Mouse (Mus musculus) small intestine, adult 2 months (tissue): ENCODE measurements around the gene Sptbn4. TPM values are rescaled to one million over a fixed set of nuclear protein-coding genes. Genes with fewer than 3 reads are reported as not detected.

ENCODE experiments used
- H3K27ac ChIP-seq: fragments of 200-500 bp; 2 replicates; pipeline ENCODE4 v1.5.1; 2012; ENCODE audit warnings: low read depth, low read length, control low read depth, inconsistent platforms; ENCODE audit not compliant: insufficient read depth
- H3K27me3 ChIP-seq: fragments of 200-500 bp; 2 replicates; pipeline ENCODE4 v1.6.1; 2012; ENCODE audit warnings: mild to moderate bottlenecking, moderate library complexity, low read length, inconsistent platforms; ENCODE audit not compliant: control insufficient read depth, insufficient read depth
- H3K36me3 ChIP-seq: fragments of 200-500 bp; 2 replicates; pipeline ENCODE4 v1.6.1; 2012; ENCODE audit warnings: mild to moderate bottlenecking, low read length, control low read depth, inconsistent platforms; ENCODE audit not compliant: control insufficient read depth, insufficient read depth
- H3K4me1 ChIP-seq: fragments of 200-500 bp; 2 replicates; pipeline ENCODE4 v1.6.1; 2012; ENCODE audit warnings: low read length, inconsistent platforms, mixed read lengths; ENCODE audit not compliant: control insufficient read depth, insufficient read depth, insufficient read length
- H3K4me3 ChIP-seq: fragments of 200-500 bp; 2 replicates; pipeline ENCODE4 v1.5.1; 2012; ENCODE audit warnings: low read depth, mild to moderate bottlenecking, control low read depth, inconsistent platforms, low read length, moderate library complexity
- CTCF ChIP-seq: fragments of 200-500 bp; IDR thresholded peaks from 2 replicates; pipeline ENCODE4 v1.5.1; 2012; ENCODE audit warnings: low read depth, mild to moderate bottlenecking, control low read depth, inconsistent platforms, low read length, moderate library complexity, mixed read lengths; ENCODE audit not compliant: insufficient replicate concordance, insufficient read length; ENCODE audit errors: extremely low read depth
- POLR2A ChIP-seq: fragments of 200-500 bp; IDR thresholded peaks from 2 replicates; pipeline ENCODE4 v1.6.1; 2012; ENCODE audit warnings: low read depth, mild to moderate bottlenecking, control low read depth, inconsistent platforms, low read length, moderate library complexity
- WGBS: fragments of 180-500 bp; shearing (Covaris S2); methylation state at CpG from one replicate; pipeline ENCODE4 v1.1.7; 2018; 5-methylcytosine and 5-hydroxymethylcytosine counted together
- polyA plus RNA-seq: library from polyadenylated mRNA; depleted of rRNA; stranded (reverse); fragments of >200 nt; gene quantifications from 2 replicates; pipeline ENCODE4 v1.2.3, GENCODE M21; 2012

Sptbn4 gene
- polyA plus RNA-seq, 1 experiment: 0.19 TPM

DNA sequence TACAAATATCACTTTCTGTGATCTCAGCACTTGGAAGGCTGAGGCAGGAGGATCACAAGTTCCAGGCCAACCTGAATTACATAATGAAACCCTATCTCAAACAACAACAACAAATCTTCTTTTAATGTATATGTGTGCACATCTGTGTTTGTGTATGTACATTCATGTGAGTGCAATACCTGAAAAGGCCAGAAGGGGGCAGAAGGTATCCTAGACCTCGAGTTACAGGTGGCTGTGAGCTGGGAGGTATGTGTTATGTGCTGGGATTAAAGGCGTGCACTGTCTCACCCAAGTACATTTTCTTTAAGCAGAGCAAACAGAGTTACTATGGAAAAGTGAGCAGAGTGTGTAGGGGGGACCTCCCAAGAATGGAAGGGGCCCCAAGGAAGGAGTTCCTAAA lies 18.4 kb downstream of the Sptbn4 start:
- Histone ChIP-seq H3K4me1 (no peaks in the 10 kb centered on the region; the same call in 1 of the 2 replicates), H3K27ac (no peak overlapping the region), H3K27me3 (0 out of 2 replicates have a peak, but pooled peaks cover 3% of the 10 kb centered on the region), H3K4me3 (no peak overlapping the region), H3K36me3 (no peaks in the 10 kb centered on the region)
- TF ChIP-seq CTCF (no peak), POLR2A (no peak)
- WGBS: 56% methylated on average over 2 of the region's 2 CpGs

- no peaks in the 10 kb centered on the region for H3K36me3 ChIP-seq
- H3K4me1 ChIP-seq: no peaks in the 10 kb centered on the region; the same call in 1 of the 2 replicates
- no peaks in the 10 kb centered on the region for H3K27me3 ChIP-seq
- H3K4me3 ChIP-seq: no peak overlapping the region
- WGBS: 75% methylated on average over 11 of the region's 11 CpGs
- H3K27ac ChIP-seq: no peak overlapping the region
- TF ChIP-seq CTCF (no peak), POLR2A (no peak)
These were observed 19.5 kb downstream of the Sptbn4 start for GRCm38 (mm10) chr7:27428002-27428401.

DNA sequence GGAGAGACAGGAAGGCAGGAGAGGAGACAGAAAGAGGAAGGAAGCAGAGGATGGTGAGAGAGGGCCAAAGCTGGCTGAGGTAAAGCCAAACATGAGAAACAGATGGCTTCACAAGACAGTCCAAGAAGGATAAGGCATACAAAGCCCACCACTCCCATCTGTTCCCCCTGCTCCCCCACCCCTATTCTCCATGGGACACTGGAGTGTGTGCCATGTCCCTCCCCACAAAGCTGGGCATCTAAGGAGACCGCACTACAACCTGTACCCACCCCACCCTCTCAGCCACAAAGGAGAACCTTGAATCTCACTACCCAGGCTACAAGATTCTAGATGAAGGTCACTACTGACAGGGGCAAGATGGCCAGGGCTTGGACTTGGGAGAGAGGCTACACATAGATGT lies 20.1 kb downstream of the Sptbn4 start:
- Histone ChIP-seq H3K4me1 (no peaks in the 10 kb centered on the region), H3K27me3 (no peaks in the 10 kb centered on the region), H3K4me3 (no peak overlapping the region), H3K36me3 (no peaks in the 10 kb centered on the region), H3K27ac (no peak overlapping the region)
- TF ChIP-seq CTCF: no peak
- TF ChIP-seq POLR2A: no peak
- WGBS: 82% methylated on average over 1 of the region's 1 CpGs

- H3K27me3 ChIP-seq: no peaks in the 10 kb centered on the region
These were observed 23.7 kb downstream of the Sptbn4 start for GRCm38 (mm10) chr7:27423556-27424326.

GRCm38 (mm10) chr7:27419101-27419500 lies 28.4 kb downstream of the Sptbn4 start:
- H3K4me3 ChIP-seq: no peak overlapping the region
- WGBS: 78% methylated on average over 3 of the region's 3 CpGs

More at GRCm38 (mm10) chr7:27423556-27424326, 23.7 kb downstream of the Sptbn4 start:
- TF ChIP-seq POLR2A (no peak), CTCF (no peak)
- no peaks in the 10 kb centered on the region for H3K36me3 ChIP-seq
- 78% methylated on average over 12 of the region's 12 CpGs for WGBS
- no peak overlapping the region for H3K27ac ChIP-seq
- H3K4me3 ChIP-seq: no peak overlapping the region
- H3K4me1 ChIP-seq: no peaks in the 10 kb centered on the region

DNA sequence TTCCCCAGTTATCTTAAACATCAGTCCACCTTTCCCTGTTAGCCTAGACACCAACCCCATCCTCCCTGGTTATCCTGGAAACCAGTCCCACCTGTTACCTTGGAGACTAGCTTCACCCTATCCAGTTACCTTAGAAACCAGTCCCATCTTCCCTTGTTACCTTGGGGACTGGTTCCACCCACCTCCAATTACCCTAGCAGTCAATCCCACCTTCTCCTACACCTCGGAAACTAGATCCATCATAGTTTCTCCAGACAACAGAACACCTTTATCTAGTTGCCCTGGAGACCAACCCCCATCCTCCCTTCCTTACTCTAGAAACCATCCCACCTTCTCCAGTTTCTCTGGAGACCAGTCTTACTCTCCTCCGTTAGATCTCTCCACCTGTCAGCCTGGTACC lies 30.3 kb downstream of the Sptbn4 start:
- TF ChIP-seq CTCF (no peak), POLR2A (no peak)
- whole genome bisulfite sequencing: 41% methylated on average over 2 of the region's 2 CpGs

More at GRCm38 (mm10) chr7:27419101-27419500, 28.4 kb downstream of the Sptbn4 start:
- H3K27me3 ChIP-seq: no peaks in the 10 kb centered on the region
- no peak for TF ChIP-seq POLR2A
- TF ChIP-seq CTCF: no peak
- no peaks in the 10 kb centered on the region for H3K36me3 ChIP-seq
- H3K4me1 ChIP-seq: no peaks in the 10 kb centered on the region
- H3K27ac ChIP-seq: no peak overlapping the region

DNA sequence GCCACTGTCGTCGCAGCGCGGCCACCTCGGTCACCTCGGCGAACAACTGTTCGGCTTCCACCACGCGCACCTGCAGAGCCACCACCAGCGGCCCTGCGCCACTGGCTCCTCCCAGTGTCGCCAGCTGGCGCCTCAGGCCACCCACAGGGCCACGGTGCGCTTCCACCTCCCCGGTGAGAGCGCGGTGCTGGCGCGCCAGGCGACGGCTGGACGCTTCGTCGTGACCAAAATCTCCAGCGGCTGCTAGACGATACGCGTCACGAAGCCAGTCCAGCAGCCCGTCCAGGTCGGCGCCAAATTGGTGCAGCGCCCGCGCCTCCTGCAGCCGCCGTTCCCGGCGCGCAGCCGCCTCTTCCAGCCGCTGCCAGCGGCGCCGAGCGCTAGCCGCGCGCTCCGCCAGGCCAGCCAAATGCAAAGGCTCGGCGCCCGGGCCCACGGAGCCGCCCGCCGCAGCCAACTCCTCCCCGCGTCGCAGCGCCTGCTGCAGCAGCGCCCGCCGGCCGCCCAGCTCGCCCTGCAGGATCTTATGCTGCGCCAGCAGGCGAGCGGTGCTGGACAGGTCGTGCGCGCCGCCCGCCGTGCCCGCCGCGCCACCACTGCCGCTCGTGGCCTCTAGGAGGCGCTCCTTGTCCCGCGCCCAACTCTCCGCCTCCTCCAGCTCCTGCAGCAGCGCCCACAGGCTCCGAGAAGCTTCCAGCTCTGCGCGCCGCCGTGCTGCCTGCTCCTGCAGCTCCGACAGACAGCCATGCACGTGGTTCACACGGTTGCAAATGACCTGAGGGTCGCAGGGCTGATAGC lies 38.9 kb downstream of the Sptbn4 start:
- peak overlapping the region; percentile 43 for H3K4me3 ChIP-seq
- 3% methylated on average over 93 of the region's 96 CpGs for WGBS
- H3K27me3 ChIP-seq: peaks cover 33% of the 10 kb centered on the region

More for the DNA sequence above, 30.3 kb downstream of the Sptbn4 start:
- Histone ChIP-seq H3K4me1 (no peaks in the 10 kb centered on the region), H3K27ac (no peak overlapping the region), H3K36me3 (no peaks in the 10 kb centered on the region), H3K27me3 (no peaks in the 10 kb centered on the region), H3K4me3 (no peak overlapping the region)

More for the DNA sequence above, 38.9 kb downstream of the Sptbn4 start:
- TF ChIP-seq POLR2A: no peak
- TF ChIP-seq CTCF: peak; percentile 38; the same call in 1 of the 2 replicates
- Histone ChIP-seq H3K27ac (no peak overlapping the region), H3K4me1 (peaks cover 8% of the 10 kb centered on the region), H3K36me3 (no peaks in the 10 kb centered on the region)
